Mouse (Mus musculus) spleen, adult 2 months (tissue): ENCODE data around the gene Dctpp1.

Experiments
- CTCF ChIP-seq: fragments of 200-500 bp; IDR thresholded peaks from 2 replicates; pipeline ENCODE4 v1.5.1; 2011; ENCODE audit warnings: mild to moderate bottlenecking, inconsistent platforms; ENCODE audit not compliant: insufficient read depth, insufficient read length, insufficient replicate concordance; ENCODE audit errors: extremely low read depth
- POLR2A ChIP-seq: fragments of 200-500 bp; IDR thresholded peaks from 2 replicates; pipeline ENCODE4 v1.6.1; 2011; ENCODE audit warnings: low read depth, low read length, inconsistent platforms

DNA sequence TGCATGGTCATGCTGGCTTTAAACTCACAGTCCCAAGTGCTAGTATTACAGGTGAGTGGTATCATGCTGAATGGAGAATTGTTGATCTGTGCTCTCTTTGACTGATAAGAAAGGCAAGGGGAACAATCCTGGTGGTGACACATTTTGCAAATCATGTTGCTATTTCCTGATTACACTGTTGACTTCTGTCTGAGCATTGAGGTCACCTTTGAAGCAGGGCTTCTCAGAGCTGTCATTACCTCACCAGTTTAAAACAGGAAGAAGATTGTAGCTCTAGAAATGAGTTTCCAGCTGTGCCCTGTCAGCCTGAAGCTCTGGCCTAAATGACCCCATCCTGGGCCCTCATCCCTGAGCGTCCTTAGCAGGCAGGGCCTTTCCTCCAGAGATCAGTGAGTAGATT, 27.4 kb upstream of the Dctpp1 start:
- TF ChIP-seq CTCF (no peak), POLR2A (no peak)
